Mouse (Mus musculus): ENCODE measurements at regions not wholly inside any gene's neighbourhood (a gene's known extent, or its start where the extent isn't known, plus 50 kb on each side); places are given as distances from the start of the nearest gene placed in this dataset.

DNA sequence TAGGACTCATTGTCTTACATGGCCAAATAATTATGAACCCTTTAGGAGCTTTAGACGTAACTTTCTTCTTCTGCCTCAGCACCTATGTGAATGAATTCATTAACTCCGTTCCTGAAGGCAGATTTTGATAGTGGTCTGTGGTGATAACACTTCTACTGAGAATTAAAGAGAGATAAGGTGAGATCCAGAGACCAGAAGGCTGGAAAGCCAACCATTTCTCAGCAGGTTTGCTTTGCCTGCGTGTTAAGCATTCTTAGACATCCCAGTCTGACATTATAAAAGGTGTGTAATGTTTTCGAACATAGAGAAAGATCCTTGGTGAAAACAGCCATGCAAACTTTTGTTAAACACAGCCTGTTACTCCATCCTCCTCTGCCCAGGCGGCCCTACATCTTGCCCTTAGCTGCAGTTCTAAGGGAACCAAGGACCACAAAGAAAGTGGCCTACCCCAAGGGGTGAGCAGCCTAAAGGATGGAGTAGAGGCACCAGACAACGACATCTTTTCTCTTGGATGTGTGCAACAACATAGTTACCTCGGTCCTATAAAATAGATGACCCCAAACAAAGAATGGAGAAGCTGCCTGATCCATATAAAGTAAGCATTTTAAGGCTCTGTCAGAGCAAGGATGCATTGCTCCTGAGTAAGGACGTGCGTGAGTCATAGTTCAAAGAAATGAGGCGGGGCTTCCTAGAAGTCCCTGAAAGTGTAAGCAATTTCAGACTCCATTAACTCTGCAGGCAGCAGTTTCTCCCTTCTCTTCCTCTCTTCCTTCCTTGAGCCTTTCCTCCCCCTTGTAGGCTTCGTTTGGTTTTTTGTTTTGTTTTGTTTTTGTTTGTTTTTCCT is 55.1 kb upstream of the Xpr1 start:
- no peak for ATAC-seq (ENCODE audit: poor library complexity, severe bottlenecking)

DNA sequence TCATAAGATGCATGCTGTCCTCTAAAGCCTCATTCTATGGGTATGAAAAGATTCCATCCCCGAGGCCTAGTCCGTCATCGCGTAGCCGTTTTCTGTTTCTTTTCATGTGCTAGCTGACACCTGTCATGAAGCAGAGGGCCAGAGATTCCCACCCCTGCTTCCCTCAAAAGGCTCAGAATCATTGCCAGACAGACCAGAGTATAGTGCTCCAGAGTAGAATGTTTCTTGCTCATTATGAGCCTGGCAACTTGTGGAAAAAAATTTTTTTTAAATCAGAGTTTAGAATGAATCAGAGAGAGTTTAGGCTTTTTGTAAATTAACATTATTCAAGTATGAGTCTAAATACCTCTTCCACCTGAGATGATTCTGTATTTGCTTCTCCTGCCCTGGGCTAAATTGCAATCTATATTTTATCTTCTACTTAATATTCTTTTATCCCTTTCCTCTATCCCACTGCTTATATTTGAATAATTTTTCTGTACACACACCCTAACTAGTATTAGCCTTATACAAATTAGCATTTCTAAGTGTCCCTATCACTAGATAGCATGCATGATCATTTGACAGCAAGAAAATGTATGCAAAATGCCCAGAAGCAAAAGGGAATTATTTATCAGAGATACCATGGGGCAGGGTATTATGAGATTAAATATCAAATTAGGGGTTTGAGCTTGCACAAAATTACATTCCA is 55.9 kb upstream of the Xpr1 start:
- ATAC-seq (ENCODE audit: poor library complexity, severe bottlenecking) = no peak

DNA sequence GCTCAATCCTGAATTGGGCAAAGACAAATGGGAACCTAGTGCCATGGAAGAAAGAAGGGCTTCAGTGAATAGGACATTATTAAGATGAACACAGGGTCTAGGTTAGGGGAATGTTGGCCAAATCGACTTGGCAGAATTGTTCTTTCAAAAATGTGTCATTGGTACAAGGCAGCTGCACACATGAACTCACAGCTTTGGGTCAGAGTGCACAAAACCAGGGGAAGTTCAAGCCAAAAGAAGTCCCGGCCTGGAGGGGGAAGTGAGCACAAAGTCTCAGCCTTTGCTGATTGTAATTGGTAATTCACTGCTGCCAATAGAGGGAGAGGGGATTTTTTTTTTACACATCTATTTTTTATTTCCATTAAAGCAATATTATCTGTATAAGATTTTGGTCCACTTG is 57.8 kb upstream of the Xpr1 start:
- ATAC-seq (ENCODE audit: poor library complexity, severe bottlenecking) = peak; percentile 56

DNA sequence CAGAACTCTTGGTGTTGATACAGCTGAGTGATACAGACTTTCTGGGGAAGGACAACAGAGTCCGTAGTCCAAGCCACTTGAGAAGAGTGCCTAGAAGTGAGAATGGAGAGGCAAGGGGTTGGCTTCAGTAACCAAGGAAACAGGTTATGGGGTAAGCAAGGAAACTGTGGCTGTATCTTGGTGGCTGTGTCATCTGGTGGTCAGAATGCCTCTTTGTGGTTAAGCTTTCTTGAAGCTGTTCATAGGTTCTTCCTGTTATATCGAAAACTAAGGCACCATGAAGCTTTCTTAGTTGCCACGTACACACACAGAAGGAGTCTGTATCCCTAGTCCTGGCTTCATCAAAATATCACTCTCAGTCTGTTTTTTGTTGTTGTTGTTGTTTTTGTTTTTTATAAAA is 59.0 kb upstream of the Xpr1 start:
- peak; percentile 97 for ATAC-seq (ENCODE audit: poor library complexity, severe bottlenecking)

DNA sequence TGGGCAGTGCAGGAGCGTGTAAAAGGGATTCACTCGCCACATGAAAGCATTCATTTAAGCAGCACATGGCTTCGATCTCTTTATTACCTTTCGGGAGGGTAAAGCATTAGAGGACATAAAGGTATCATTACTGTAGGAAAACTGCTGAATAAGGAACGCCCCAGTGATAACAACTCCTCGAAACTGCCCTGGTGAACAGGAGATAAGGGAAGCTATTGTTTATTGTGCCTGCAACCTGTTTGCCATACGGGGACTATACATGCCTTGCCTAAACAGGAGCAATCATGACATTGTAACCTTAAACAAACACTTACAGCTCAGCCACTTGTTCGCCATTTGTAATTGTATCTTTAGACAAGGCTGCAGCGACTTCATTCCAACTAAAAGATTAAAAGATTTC is 64.9 kb upstream of the Xpr1 start:
- ATAC-seq (ENCODE audit: poor library complexity, severe bottlenecking) = no peak

DNA sequence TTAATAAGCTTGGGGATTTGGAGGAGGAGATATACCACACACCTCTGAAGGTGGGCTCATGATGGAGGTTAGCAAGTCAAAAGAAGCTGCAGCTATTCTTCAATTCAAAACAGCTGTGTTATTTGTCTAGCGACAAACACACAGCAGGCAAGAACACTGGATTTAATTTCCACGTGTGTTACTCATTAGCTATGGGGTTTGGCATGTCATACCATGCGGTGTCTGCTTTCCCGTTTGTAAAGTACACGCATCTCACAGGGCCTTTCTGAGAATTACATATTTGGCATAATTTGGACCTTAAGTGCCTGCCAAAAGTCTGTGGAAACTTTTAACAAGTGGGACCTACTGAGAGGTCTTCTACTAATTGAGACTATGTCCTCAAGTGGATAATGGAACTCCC is 65.5 kb upstream of the Xpr1 start:
- no peak for ATAC-seq (ENCODE audit: poor library complexity, severe bottlenecking)

DNA sequence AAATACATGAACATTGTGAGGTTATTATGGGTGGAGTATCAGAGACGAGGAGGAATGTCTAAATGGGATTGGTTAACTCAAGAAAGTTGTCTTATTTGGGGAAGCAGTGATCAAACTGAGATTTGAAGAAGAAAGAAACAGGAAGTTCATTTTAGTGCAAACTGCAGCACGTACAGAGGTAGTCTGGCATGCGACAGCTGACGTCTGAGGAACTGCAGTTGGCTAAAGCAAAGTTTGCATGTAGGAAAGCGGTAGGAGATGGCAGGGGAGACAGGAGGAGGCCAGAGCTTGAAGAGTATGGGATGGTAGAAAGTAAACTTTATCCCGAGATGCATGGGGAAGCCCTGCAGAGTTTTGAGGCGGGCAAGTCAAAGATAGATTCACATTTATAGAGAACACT is 66.5 kb upstream of the Xpr1 start:
- peak; percentile 94 for ATAC-seq (ENCODE audit: poor library complexity, severe bottlenecking)

DNA sequence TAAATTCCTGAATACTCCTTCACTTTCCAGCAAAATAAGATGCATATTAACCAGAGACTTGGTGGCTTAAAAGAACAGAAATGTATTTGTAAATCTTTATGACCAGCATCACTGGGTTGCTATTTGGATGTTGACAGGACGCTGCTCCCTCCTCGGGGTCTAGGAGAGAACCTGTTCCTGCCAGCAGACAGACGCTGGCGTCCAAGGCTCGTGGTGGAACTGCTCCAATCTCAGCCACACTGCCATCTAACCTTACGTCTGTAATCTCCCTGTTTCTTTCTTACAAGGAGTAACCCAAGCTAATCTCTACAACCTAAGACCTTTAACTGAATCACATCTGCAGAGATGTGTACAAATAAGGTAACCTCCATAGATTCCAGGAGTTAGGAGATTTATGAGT is 70.1 kb upstream of the Acbd6 start:
- no peak for ATAC-seq (ENCODE audit: poor library complexity, severe bottlenecking)

DNA sequence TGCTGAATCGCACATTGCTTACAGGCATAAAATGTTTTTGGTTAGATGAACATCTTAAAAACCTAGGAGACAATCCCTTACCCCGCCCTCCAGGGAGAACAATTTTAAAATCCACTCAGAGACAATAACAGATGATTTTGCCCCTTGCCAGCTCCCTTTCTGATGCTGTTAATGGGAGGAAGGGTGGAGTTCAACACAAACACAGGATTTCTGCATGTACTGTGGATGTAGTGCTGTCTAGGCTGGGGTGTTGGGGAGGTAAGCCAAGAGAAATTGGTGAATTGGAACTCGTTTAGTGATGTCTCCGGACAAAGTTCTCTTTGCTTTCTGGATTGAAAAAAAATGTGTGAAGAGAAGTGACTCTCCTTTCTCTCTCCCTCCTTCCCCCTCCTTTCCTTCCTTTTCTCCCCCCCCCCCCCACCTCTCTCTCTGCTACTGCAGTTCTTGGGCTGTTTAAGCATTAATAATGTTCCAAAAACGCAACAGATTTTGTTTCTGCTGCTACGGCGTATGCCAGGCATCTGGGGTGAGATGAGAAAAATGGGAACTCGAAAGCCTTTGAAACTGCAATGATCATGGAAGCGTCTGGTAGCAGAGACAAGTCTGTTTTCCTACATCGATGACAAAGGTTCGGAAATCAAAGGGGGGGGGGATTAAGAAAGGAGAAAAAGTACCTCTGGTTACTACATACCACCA is 68.8 kb upstream of the Acbd6 start:
- ATAC-seq (ENCODE audit: poor library complexity, severe bottlenecking) = no peak

DNA sequence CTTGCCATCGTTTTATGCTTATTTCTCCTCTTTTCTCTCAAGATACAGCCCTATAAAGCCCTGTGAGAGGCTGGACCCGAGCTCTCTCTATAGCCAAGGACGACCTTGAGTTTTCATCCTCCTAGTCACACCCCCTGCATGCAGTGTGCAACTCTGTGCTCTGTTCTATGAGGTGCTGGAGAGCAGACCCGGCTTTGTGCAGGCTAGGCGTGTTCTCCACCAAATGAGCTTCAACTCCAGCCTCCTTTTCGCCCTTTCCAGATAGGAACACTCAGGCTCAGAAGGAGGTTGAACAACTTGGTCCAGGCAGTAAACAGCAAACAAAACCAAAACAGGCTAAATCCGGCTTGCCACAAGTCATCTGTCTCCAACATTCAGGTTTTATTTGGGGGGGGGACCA is 67.8 kb upstream of the Acbd6 start:
- no peak for ATAC-seq (ENCODE audit: poor library complexity, severe bottlenecking)

DNA sequence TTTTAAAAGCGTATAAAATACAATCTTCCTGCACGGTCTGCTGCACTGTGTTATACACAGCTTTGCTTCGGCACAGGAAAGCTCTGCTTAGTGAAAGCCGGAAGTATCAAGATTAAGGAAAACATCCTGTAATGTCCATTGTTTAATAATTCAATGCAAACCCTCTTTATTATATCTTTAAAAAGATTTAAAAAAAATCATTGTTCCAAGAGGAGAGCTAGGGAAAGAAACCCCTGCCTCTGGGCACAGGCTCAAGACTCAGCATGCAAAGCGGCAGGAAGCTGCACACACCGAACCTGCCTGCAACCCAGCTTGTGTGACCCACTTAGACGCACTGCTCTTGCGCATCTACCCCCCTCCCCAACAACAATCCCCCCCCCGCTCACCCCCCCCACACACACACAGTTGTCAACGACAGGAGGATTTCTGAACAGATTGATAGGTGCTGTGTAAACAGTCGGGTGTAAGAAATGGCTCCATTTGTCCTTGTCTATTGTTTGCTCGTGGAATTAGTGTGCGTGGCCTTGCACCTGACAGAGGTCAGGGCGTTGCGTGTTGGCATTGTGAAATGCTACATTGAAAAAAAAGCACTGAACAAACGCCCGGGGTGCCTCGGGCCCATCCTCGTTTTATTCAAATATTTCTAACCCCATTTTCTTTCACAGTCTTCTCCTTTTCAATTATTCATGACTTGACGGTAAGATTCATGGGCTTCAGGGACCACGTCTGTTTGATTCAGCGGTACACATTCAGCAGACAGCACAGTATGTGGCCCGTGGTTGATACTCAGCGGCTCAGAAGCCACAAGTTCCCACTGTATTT is 66.5 kb upstream of the Acbd6 start:
- no peak for ATAC-seq (ENCODE audit: poor library complexity, severe bottlenecking)

DNA sequence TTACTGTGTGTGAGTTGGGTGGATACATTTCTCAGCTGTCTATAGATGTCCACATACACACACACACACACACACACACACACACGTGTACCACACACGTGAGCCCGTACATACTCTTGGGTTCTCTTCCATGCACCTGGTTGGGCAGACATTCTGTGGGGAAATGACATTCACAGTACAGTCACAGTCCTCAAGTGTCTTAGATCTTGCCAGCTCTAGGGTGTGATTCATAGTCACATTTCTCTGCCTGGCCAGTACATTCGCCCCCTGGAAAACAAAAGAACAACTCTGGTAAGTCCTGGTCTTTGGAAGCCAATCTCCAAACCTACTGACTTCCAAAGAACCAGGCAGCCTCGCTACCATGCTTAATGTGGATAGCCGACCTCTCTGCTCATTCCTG is 64.6 kb upstream of the Acbd6 start:
- no peak for ATAC-seq (ENCODE audit: poor library complexity, severe bottlenecking)

DNA sequence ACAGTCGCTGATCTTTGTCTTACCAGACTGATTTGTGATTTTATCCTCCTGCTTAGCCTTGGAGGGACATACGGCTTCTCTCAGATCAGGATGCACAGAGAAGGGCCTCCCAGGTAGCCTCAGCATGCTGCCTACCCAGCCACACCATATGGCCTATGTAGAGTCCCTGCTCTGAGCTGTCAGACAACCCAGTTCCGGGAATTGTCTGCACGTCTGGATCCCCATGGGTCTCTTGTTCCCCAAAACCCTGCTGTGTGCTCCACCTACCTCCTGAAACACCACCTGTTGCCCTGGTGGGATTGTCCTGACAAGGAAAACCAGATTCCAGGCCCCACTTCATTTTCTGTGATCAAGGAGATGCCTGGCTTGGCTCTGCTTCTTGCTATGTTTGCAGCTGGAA is 64.1 kb upstream of the Acbd6 start:
- ATAC-seq (ENCODE audit: poor library complexity, severe bottlenecking) = no peak

DNA sequence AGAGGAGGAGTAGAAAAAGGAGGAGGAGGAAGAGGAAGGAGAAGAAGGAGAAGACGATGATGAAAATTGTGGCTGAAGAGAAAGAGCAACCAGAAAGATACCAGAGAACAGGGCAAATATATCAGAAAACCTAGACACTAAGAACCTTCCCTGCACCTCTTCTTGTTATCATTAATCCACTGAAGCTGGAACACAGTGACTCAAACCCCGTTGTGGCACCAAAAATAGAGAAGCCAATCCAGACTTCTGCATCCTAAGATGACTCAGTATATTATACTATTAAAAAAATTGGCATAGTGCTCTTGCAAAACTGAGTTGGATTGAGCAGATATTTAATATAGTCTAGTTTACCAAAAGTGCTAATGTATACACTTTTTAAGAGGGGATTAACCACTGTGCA is 63.6 kb upstream of the Acbd6 start:
- no peak for ATAC-seq (ENCODE audit: poor library complexity, severe bottlenecking)

DNA sequence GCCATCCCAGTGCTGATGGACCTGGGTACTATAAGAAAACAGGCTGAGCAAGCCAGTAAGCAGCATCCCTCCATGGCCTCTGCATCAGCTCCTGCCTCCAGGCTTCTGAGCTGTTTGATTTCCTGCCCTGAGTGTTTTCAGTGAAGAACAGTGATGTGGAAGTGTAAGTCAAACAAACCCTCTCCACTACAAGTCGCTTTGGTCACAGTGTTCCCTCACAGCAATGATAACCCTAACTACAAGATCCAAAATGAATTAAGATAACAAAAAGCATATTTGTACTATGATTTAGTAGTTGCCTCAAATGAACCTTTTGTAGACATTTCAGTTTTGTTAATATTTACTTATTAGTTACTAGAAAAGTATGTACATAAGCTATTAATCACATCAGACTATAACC is 58.2 kb upstream of the Acbd6 start:
- no peak for ATAC-seq (ENCODE audit: poor library complexity, severe bottlenecking)

DNA sequence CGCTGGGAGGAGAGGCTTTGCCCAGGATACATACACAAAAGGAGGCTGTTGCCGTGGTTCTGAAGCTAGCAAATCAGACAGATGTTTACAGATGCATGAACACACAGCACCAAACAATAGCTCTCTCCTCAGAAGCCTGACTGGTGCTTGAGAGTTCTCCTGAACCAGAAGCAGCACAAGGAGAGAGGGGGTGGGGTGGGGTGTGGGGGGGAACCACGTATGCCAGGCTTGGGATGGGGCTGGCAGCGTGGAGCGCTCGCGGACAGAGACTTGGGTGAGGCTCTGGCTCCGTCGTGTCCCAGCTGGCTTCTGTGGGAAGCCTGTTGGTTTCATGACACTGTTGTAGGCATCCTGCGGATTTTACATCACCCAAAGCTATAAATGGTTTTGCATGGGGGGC is 55.1 kb upstream of the Acbd6 start:
- ATAC-seq (ENCODE audit: poor library complexity, severe bottlenecking) = no peak

DNA sequence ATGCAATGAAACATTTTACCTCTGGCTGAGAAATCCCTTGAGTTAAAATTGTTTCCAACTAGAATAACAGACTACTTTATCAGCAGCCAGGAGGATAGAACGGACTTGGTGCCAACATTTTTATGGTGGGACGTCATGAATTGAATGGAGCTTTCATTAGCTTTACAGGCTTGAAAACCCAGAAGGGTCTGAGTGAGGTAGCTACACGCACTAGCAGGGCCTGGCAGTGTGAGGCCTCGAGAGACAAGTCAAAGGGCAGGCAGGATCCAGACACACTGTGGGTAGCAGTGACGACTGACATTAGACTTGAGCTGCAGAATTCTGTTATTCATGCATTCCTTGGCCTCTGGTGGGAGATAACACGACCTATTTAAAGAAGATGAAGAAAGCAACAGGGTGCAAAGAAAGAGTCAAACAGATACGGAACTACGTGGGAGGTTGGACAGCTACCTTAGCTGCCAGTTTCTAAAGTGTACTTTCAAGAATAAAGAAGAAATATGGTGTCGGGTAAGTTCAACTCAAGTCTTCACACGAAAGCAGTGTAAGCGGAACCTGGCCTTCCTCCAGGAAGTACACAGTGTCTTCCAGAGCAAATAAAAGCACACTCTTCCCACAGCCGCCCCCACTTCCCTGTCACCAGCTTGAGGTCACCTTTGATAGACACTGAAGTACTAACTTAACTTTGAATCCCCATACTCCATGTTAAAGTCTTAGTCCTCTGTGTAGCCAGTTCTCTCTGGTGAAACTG is 53.2 kb upstream of the Acbd6 start:
- ATAC-seq (ENCODE audit: poor library complexity, severe bottlenecking) = no peak

DNA sequence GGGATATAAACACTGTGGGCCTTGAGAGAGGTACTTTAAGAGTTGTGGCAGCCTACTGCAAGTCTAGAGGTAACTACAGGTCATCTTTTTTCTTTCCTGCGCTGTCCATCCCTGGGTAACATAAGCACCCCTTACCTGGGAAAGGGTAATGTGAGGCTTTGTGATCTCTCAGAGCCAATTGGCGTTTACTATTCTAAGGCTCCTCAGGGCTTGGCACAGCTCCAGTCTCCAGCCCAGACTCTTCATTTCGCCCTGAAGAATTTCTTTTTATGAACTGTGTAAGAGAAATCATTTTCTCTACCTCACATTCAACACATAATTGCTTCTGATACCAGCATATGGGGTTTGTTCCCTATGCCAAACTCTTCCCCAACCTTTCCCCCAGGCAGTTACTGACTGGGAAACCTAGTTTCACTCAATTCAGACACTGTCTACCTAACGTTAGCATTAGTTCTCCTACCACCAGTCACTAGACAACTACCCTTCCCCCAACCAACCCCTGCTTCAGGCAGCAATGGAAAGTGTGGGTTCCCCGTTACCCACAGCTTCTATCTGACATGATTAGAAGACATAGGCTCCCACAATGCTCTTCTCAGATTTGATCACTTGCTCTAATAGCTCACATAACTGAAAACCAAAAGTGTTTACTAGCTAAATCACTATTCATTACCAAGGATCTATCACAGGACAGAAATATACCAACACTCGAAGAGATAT is 52.4 kb upstream of the Acbd6 start:
- ATAC-seq (ENCODE audit: poor library complexity, severe bottlenecking) = no peak

Measured in megakaryocyte, adult 5-6 weeks (primary cell).